Mouse (Mus musculus) adrenal gland (tissue): ENCODE results near the gene Esrrg.

Source experiments
- intact Hi-C: fragments of 180-260 bp; cut with DNase I; formaldehyde crosslinking; loops from one replicate; pipeline ENCODE4 v1.15.1; 2025

Esrrg gene

GRCm38 (mm10) chr1:188057892-188058291, 449.3 kb downstream of the Esrrg start:
- intact Hi-C loops = no loop called here

GRCm38 (mm10) chr1:188059006-188059405, 450.4 kb downstream of the Esrrg start:
- intact Hi-C loops = no loop called here

- intact Hi-C loops = no loop called here
Observed at GRCm38 (mm10) chr1:188060493-188060892, 451.9 kb downstream of the Esrrg start.

GRCm38 (mm10) chr1:188068833-188069232, 460.2 kb downstream of the Esrrg start:
- intact Hi-C loops = no loop called here

GRCm38 (mm10) chr1:188069849-188070248, 461.3 kb downstream of the Esrrg start:
- intact Hi-C loops = no loop called here

GRCm38 (mm10) chr1:188077561-188078195, 469.1 kb downstream of the Esrrg start:
- intact Hi-C loops = no loop called here

GRCm38 (mm10) chr1:188080261-188080875, 471.8 kb downstream of the Esrrg start:
- intact Hi-C loops = loop anchor here (5.0 kb wide), 1 partner anchor 77 kb away; no protein-coding TSS in a partner anchor

GRCm38 (mm10) chr1:188082665-188083640, 474.4 kb downstream of the Esrrg start:
- intact Hi-C loops = loop anchor here (5.0 kb wide), 1 partner anchor 74 kb away; no protein-coding TSS in a partner anchor

- intact Hi-C loops = no loop called here
Observed at GRCm38 (mm10) chr1:188085116-188085879, 476.7 kb downstream of the Esrrg start.

GRCm38 (mm10) chr1:188093724-188094123, 485.1 kb downstream of the Esrrg start:
- intact Hi-C loops = no loop called here

GRCm38 (mm10) chr1:188101832-188102231, 493.2 kb downstream of the Esrrg start:
- intact Hi-C loops = no loop called here

- intact Hi-C loops = no loop called here
Observed at GRCm38 (mm10) chr1:188103179-188103578, 494.6 kb downstream of the Esrrg start.

- intact Hi-C loops = no loop called here
Observed at GRCm38 (mm10) chr1:188105516-188105915, 496.9 kb downstream of the Esrrg start.

GRCm38 (mm10) chr1:188107946-188108345, 499.4 kb downstream of the Esrrg start:
- intact Hi-C loops = no loop called here

GRCm38 (mm10) chr1:188111552-188111951, 503.0 kb downstream of the Esrrg start:
- intact Hi-C loops = no loop called here

- intact Hi-C loops = no loop called here
Observed at GRCm38 (mm10) chr1:188113240-188113639, 504.6 kb downstream of the Esrrg start.

GRCm38 (mm10) chr1:188118125-188118524, 509.5 kb downstream of the Esrrg start:
- intact Hi-C loops = no loop called here

GRCm38 (mm10) chr1:188119806-188120205, 511.2 kb downstream of the Esrrg start:
- intact Hi-C loops = no loop called here

- intact Hi-C loops = no loop called here
Observed at GRCm38 (mm10) chr1:188125521-188126021, 517.0 kb downstream of the Esrrg start.

- intact Hi-C loops = no loop called here
Observed at GRCm38 (mm10) chr1:188136126-188136525, 527.5 kb downstream of the Esrrg start.

- intact Hi-C loops = no loop called here
Observed at GRCm38 (mm10) chr1:188139473-188139872, 530.9 kb downstream of the Esrrg start.
